Comparison of ENCODE assay signal across 9 mouse cellular contexts in genomic region chr13:60819469-60819868, GRCm38 (mm10). TPM values are rescaled to one million over a fixed set of nuclear protein-coding genes. Genes with fewer than 3 reads are reported as not detected.
DNase-seq lines count a peak whose midpoint lies in the region; ATAC-seq and TF ChIP-seq lines count a peak whose summit lies in the region.
"Had no signal": no experiment of that assay in that cellular context is flagged by ENCODE, and none has a peak within 500 bp of the region (broad histone marks: within the 10 kb centered on the region; RNA-seq: fewer than 3 reads in every experiment).

No protein-coding gene starts in this region.

- no peaks in the 10 kb centered on the region for H3K4me1 ChIP-seq in kidney, embryonic 14.5 days (ENCODE audit: control insufficient read depth, insufficient read depth, low read length)
- no peaks in the 10 kb centered on the region for H3K4me1 ChIP-seq in ES-E14 (ENCODE audit: control insufficient read depth in 2 of 2, insufficient read depth in 2 of 2, low read length in 2 of 2, poor library complexity in 1 of 2)
- H3K4me1 ChIP-seq in liver, adult 2 months (ENCODE audit: control insufficient read depth, insufficient read depth, low read length) = no peaks in the 10 kb centered on the region
- H3K4me1 ChIP-seq: lung, embryonic 15.5 days had no signal

- H3K27me3 ChIP-seq in kidney, embryonic 14.5 days (ENCODE audit: control insufficient read depth, insufficient read depth, low read length) = no peaks in the 10 kb centered on the region
- H3K27me3 ChIP-seq in liver, adult 2 months (ENCODE audit: control insufficient read depth, insufficient read depth, low read length) = no peaks in the 10 kb centered on the region; the same call in 1 of the 2 replicates
- H3K27me3 ChIP-seq: lung, embryonic 15.5 days had no signal

- TF ChIP-seq POLR2A in liver, adult 2 months (IDR thresholded peaks at IDR 0.05; ENCODE audit: extremely low read depth, insufficient read depth, low read length) = no peak

- no peak for ATAC-seq in kidney, embryonic 14.5 days (ENCODE audit: low FRiP score, low TSS enrichment)
- ATAC-seq in granulocyte monocyte progenitor cell, adult 5-6 weeks (replicated peaks; ENCODE audit: poor library complexity, severe bottlenecking) = peak; percentile 83

- in situ Hi-C loops in ES-E14 (cut with MboI; ENCODE audit: low sequenced_read_pairs in 2 of 2, unreplicated experiment in 2 of 2) = loop anchor here in 1 of 2 experiments (10.0 kb wide), 1 partner anchor 345 kb away; no protein-coding TSS in a partner anchor

- no peak overlapping the region for H3K4me3 ChIP-seq in kidney, embryonic 14.5 days (ENCODE audit: low read length)
- no peak overlapping the region for H3K4me3 ChIP-seq in ES-E14 (ENCODE audit: insufficient read depth in 1 of 2, low read depth in 1 of 2, low read length in 2 of 2, poor library complexity in 1 of 2, severe bottlenecking in 1 of 2)
- no peak overlapping the region for H3K4me3 ChIP-seq in liver, adult 2 months (ENCODE audit: insufficient read depth, low read depth, low read length)
- H3K4me3 ChIP-seq: lung, embryonic 15.5 days had no signal

- no peak overlapping the region for H3K9ac ChIP-seq in kidney, embryonic 14.5 days (ENCODE audit: low read depth, low read length)
- no peak overlapping the region for H3K9ac ChIP-seq in ES-E14 (ENCODE audit: insufficient read depth, low read depth, low read length, poor library complexity, severe bottlenecking)
- no peak overlapping the region for H3K9ac ChIP-seq in liver, adult 2 months (ENCODE audit: low read depth, low read length)
- H3K9ac ChIP-seq: lung, embryonic 15.5 days had no signal

- no peak overlapping the region for H3K4me2 ChIP-seq in kidney, embryonic 14.5 days (replicated peaks; ENCODE audit: low read depth, low read length)
- H3K4me2 ChIP-seq: lung, embryonic 15.5 days had no signal

- WGBS in kidney, embryonic 14.5 days = 10% methylated on average over 7 of the region's 7 CpGs
- 5% methylated on average over 7 of the region's 7 CpGs for WGBS in liver, adult 2 months

- DNase-seq in kidney, adult 18-20 months = peak; percentile 29
- peak; percentile 28 for DNase-seq in ES-E14 (ENCODE audit: low read depth, low spot score)
- DNase-seq in ZHBTc4 (ENCODE audit: low read depth, low spot score) = peak; percentile 59
- DNase-seq in liver, adult 2 months (ENCODE audit: extremely low read depth, low read depth, low spot score) = peak; percentile 8
- DNase-seq in thymus, postnatal 0 days (ENCODE audit: low spot score) = peak; percentile 43

- no peak overlapping the region for H3K27ac ChIP-seq in kidney, embryonic 14.5 days (ENCODE audit: low read depth, low read length)
- no peak overlapping the region for H3K27ac ChIP-seq in ES-E14 (ENCODE audit: insufficient read depth, low read depth, low read length, poor library complexity, severe bottlenecking)
- H3K27ac ChIP-seq in liver, adult 2 months (replicated peaks; ENCODE audit: insufficient read depth, low read depth, low read length) = no peak overlapping the region
- H3K27ac ChIP-seq: lung, embryonic 15.5 days had no signal

- H3K36me3 ChIP-seq in kidney, embryonic 14.5 days (ENCODE audit: control insufficient read depth, insufficient read depth, low read length) = no peaks in the 10 kb centered on the region
- H3K36me3 ChIP-seq in ES-E14 (ENCODE audit: control insufficient read depth, insufficient read depth, low read length, poor library complexity, severe bottlenecking) = no peaks in the 10 kb centered on the region
- H3K36me3 ChIP-seq in liver, adult 2 months (ENCODE audit: control insufficient read depth, insufficient read depth, low read length) = no peaks in the 10 kb centered on the region
- H3K36me3 ChIP-seq: lung, embryonic 15.5 days had no signal

- H3K79me2 ChIP-seq in liver, adult 2 months (ENCODE audit: control insufficient read depth, insufficient read depth, low read length) = no peaks in the 10 kb centered on the region

- no peaks in the 10 kb centered on the region for H3K9me3 ChIP-seq in kidney, embryonic 14.5 days (ENCODE audit: control insufficient read depth, low read length)
- H3K9me3 ChIP-seq in ES-E14 (ENCODE audit: control insufficient read depth, insufficient read depth, low read depth, low read length) = no peaks in the 10 kb centered on the region
- H3K9me3 ChIP-seq: lung, embryonic 15.5 days had no signal

- TF ChIP-seq CTCF in liver, adult 2 months (IDR thresholded peaks at IDR 0.05; ENCODE audit: low read depth, low read length) = peak; percentile 55; the same call in 1 of the 2 replicates

TF ChIP-seq in ES-E14, 5 proteins besides CTCF, POLR2A, EP300 and RAD21:
- TF ChIP-seq HCFC1 (IDR thresholded peaks at IDR 0.05; ENCODE audit: borderline replicate concordance, insufficient read depth, low read length) (no peak), CHD2 (IDR thresholded peaks at IDR 0.05; ENCODE audit: low read depth, low read length) (no peak), ZNF384 (IDR thresholded peaks at IDR 0.05; ENCODE audit: low read depth, low read length) (no peak), ZC3H11A (IDR thresholded peaks at IDR 0.05; ENCODE audit: borderline replicate concordance, low read depth, low read length) (peak; percentile 75; the same call in 1 of the 2 replicates), MAFK (IDR thresholded peaks at IDR 0.05; ENCODE audit: insufficient read depth, low read depth, low read length) (no peak)
TF ChIP-seq in ES-E14: peak in this region for 1.

RNA-seq across cellular contexts. Expression of gene Ctsll3, which starts 16.8 kb away (rescaled TPM):
- not detected in 2 replicates for polyA plus RNA-seq in kidney, embryonic 14.5 days (2014; fragmentation: Nextera tagmentation; extraction: Ambion mirVana)
- not detected in 2 replicates for total RNA-seq in ES-E14 (2012; rRNA removed)
- not detected in 2 replicates for total RNA-seq in granulocyte monocyte progenitor cell, adult 5-6 weeks (2014; fragmentation: Nextera tagmentation)
- not detected in 2 replicates for total RNA-seq in granulocyte monocyte progenitor cell, adult 5-6 weeks (2017)
- total RNA-seq in liver, adult 2 months (2014; rRNA removed) = not detected in 2 replicates
- not detected in 2 replicates for polyA plus RNA-seq in liver, adult 2 months (2012; rRNA removed)
- polyA plus RNA-seq in thymus, postnatal 0 days (2015; fragmentation: Nextera tagmentation; extraction: Ambion mirVana) = not detected in 2 replicates
- polyA plus RNA-seq: lung, embryonic 15.5 days; stomach, embryonic 16.5 days had no signal

RNA-seq across cellular contexts. Expression of gene BC051665, which starts 33.3 kb away (rescaled TPM):
- polyA plus RNA-seq in kidney, embryonic 14.5 days (2014; fragmentation: Nextera tagmentation; extraction: Ambion mirVana) = not detected in 2 replicates
- not detected in 2 replicates for total RNA-seq in ES-E14 (2012; rRNA removed)
- not detected in 2 replicates for total RNA-seq in granulocyte monocyte progenitor cell, adult 5-6 weeks (2014; fragmentation: Nextera tagmentation)
- total RNA-seq in granulocyte monocyte progenitor cell, adult 5-6 weeks (2017) = not detected in 2 replicates
- total RNA-seq in liver, adult 2 months (2014; rRNA removed) = not detected in 2 replicates
- polyA plus RNA-seq in liver, adult 2 months (2012; rRNA removed) = not detected in 2 replicates
- not detected in 2 replicates for polyA plus RNA-seq in thymus, postnatal 0 days (2015; fragmentation: Nextera tagmentation; extraction: Ambion mirVana)
- polyA plus RNA-seq: lung, embryonic 15.5 days; stomach, embryonic 16.5 days had no signal

RNA-seq across cellular contexts. Expression of gene 4930486L24Rik, which starts 44.8 kb away (rescaled TPM):
- 0.15 TPM in 1 of 2 replicates, not detected in the other for polyA plus RNA-seq in kidney, embryonic 14.5 days (2014; fragmentation: Nextera tagmentation; extraction: Ambion mirVana)
- 1.6 and 2.9 TPM in 2 replicates for total RNA-seq in ES-E14 (2012; rRNA removed)
- 0.73 TPM in 1 of 2 replicates, not detected in the other for total RNA-seq in granulocyte monocyte progenitor cell, adult 5-6 weeks (2014; fragmentation: Nextera tagmentation)
- total RNA-seq in granulocyte monocyte progenitor cell, adult 5-6 weeks (2017) = not detected in 2 replicates
- 0.46 TPM in 1 of 2 replicates, not detected in the other for total RNA-seq in liver, adult 2 months (2014; rRNA removed)
- not detected in 2 replicates for polyA plus RNA-seq in liver, adult 2 months (2012; rRNA removed)
- 6.8 and 7.1 TPM in 2 replicates for polyA plus RNA-seq in thymus, postnatal 0 days (2015; fragmentation: Nextera tagmentation; extraction: Ambion mirVana)
- polyA plus RNA-seq: lung, embryonic 15.5 days; stomach, embryonic 16.5 days had no signal

Comparison
In these comparisons a context has a peak if more than half of its experiments do, and no peak if none do; other contexts are left out.
1. DNase-seq: peak in every context shown above with its lines; median percentile 59 in ZHBTc4; 43 in thymus, postnatal 0 days; 29 in kidney, adult 18-20 months; 28 in ES-E14; 8 in liver, adult 2 months.